Mouse (Mus musculus): ENCODE measurements around the gene Tnfsf10. TPM values are rescaled to one million over a fixed set of nuclear protein-coding genes. Genes with fewer than 3 reads are reported as not detected.
"Not testable (repeated sequence)": the region's sequence is repeated elsewhere in the genome, so short reads cannot be mapped to it uniquely, and the experiment has no call there.

Tnfsf10 gene
- total RNA-seq (2021): 1 to 10 TPM; 1.1 to 2.2 TPM
- long read RNA-seq, experiment 1, partial matches to known transcripts: 0 of 1 reads
- long read RNA-seq, experiment 1, other reads (novel, unspliced or antisense): 1 of 1 reads
- long read RNA-seq, experiment 2: 0 reads

GRCm38 (mm10) chr3:27316559-27317287, at the start of gene Tnfsf10:
TSS of gene Tnfsf10 (plus strand) at chr3:27317028.
- intact Hi-C loops (cut with DNase I): no loop called here
- no peak for DNase-seq (ENCODE audit: low spot score in 2 of 2)

GRCm38 (mm10) chr3:27267327-27267726, 49.5 kb upstream of the Tnfsf10 start:
- no peak for DNase-seq (ENCODE audit: low spot score in 2 of 2)
- intact Hi-C loops (cut with DNase I): no loop called here

GRCm38 (mm10) chr3:27267887-27268286, 48.9 kb upstream of the Tnfsf10 start:
- no peak for DNase-seq (ENCODE audit: low spot score in 2 of 2)
- intact Hi-C loops (cut with DNase I): no loop called here

- intact Hi-C loops (cut with DNase I): no loop called here
- no peak for DNase-seq (ENCODE audit: low spot score in 2 of 2)
Measured at GRCm38 (mm10) chr3:27269151-27269550, 47.7 kb upstream of the Tnfsf10 start.

- no peak for DNase-seq (ENCODE audit: low spot score in 2 of 2)
- intact Hi-C loops (cut with DNase I): loop anchor here (10.0 kb wide), 1 partner anchor 194 kb away; no protein-coding TSS in a partner anchor
Measured at GRCm38 (mm10) chr3:27270160-27270962, 46.5 kb upstream of the Tnfsf10 start.

GRCm38 (mm10) chr3:27272926-27273745, 43.7 kb upstream of the Tnfsf10 start:
- no peak for DNase-seq (ENCODE audit: low spot score in 2 of 2)
- intact Hi-C loops (cut with DNase I): loop anchor here (10.0 kb wide), 1 partner anchor 192 kb away; no protein-coding TSS in a partner anchor

GRCm38 (mm10) chr3:27279286-27279925, 37.4 kb upstream of the Tnfsf10 start:
- intact Hi-C loops (cut with DNase I): loop anchor here (10.0 kb wide), 1 partner anchor 185 kb away; no protein-coding TSS in a partner anchor
- DNase-seq (ENCODE audit: low spot score in 2 of 2): not testable (repeated sequence)

GRCm38 (mm10) chr3:27280280-27280749, 36.5 kb upstream of the Tnfsf10 start:
- intact Hi-C loops (cut with DNase I): no loop called here
- no peak for DNase-seq (ENCODE audit: low spot score in 2 of 2)

- DNase-seq (ENCODE audit: low spot score in 2 of 2): peak in 1 of 2 experiments; percentile 10
- intact Hi-C loops (cut with DNase I): no loop called here
Measured at GRCm38 (mm10) chr3:27283071-27283713, 33.6 kb upstream of the Tnfsf10 start.

- no peak for DNase-seq (ENCODE audit: low spot score in 2 of 2)
Measured at GRCm38 (mm10) chr3:27283796-27284195, 33.0 kb upstream of the Tnfsf10 start.

GRCm38 (mm10) chr3:27284227-27284626, 32.6 kb upstream of the Tnfsf10 start:
- intact Hi-C loops (cut with DNase I): no loop called here
- peak in 1 of 2 experiments; percentile 13 for DNase-seq (ENCODE audit: low spot score in 2 of 2)

More at GRCm38 (mm10) chr3:27283796-27284195, 33.0 kb upstream of the Tnfsf10 start:
- intact Hi-C loops (cut with DNase I): no loop called here

GRCm38 (mm10) chr3:27285072-27285471, 31.8 kb upstream of the Tnfsf10 start:
- no peak for DNase-seq (ENCODE audit: low spot score in 2 of 2)

GRCm38 (mm10) chr3:27288301-27288700, 28.5 kb upstream of the Tnfsf10 start:
- intact Hi-C loops (cut with DNase I): no loop called here
- DNase-seq (ENCODE audit: low spot score in 2 of 2): no peak

More at GRCm38 (mm10) chr3:27285072-27285471, 31.8 kb upstream of the Tnfsf10 start:
- intact Hi-C loops (cut with DNase I): no loop called here

GRCm38 (mm10) chr3:27288909-27289308, 27.9 kb upstream of the Tnfsf10 start:
- intact Hi-C loops (cut with DNase I): no loop called here
- no peak for DNase-seq (ENCODE audit: low spot score in 2 of 2)

- no peak for DNase-seq (ENCODE audit: low spot score in 2 of 2)
- intact Hi-C loops (cut with DNase I): no loop called here
Measured at GRCm38 (mm10) chr3:27290285-27290684, 26.5 kb upstream of the Tnfsf10 start.

- DNase-seq (ENCODE audit: low spot score in 2 of 2); intact Hi-C loops (cut with DNase I): not testable (repeated sequence)
Measured at GRCm38 (mm10) chr3:27290945-27291344, 25.9 kb upstream of the Tnfsf10 start.

- not testable (repeated sequence) for DNase-seq (ENCODE audit: low spot score in 2 of 2)
Measured at GRCm38 (mm10) chr3:27291411-27291810, 25.4 kb upstream of the Tnfsf10 start.

More at GRCm38 (mm10) chr3:27291411-27291810, 25.4 kb upstream of the Tnfsf10 start:
- intact Hi-C loops (cut with DNase I): not testable (repeated sequence)

All from left cerebral cortex, postnatal 14 days (tissue).